Mouse (Mus musculus) neural tube, embryonic 11.5 days (tissue): ENCODE results near the gene Ugt1a9. TPM values are rescaled to one million over a fixed set of nuclear protein-coding genes. Genes with fewer than 3 reads are reported as not detected.
"Not testable (repeated sequence)": the region's sequence is repeated elsewhere in the genome, so short reads cannot be mapped to it uniquely, and the experiment has no call there.

Source experiments
- ATAC-seq: fragments of 200-750 bp; cut with Nextera tagmentation; 2 replicates; pipeline ENCODE4 v1.8.0; 2017; ENCODE audit warnings: moderate number of reproducible peaks, mild to moderate bottlenecking, moderate TSS enrichment, moderate library complexity; ENCODE audit not compliant: insufficient read depth, low FRiP score, low TSS enrichment
- DNase-seq: peaks from one replicate; pipeline ENCODE4 v3.0.0-alpha.2; 2015; ENCODE audit warnings: low spot score
- H3K27ac ChIP-seq: fragments of 300-500 bp; sonication (generic); 2 replicates; pipeline ENCODE4 v1.5.1; 2014; ENCODE audit warnings: low read depth, mild to moderate bottlenecking, low read length
- H3K27me3 ChIP-seq: fragments of 300-500 bp; sonication (generic); 2 replicates; pipeline ENCODE4 v1.6.1; 2014; ENCODE audit warnings: mild to moderate bottlenecking, low read length, mixed read lengths; ENCODE audit not compliant: control insufficient read depth, insufficient read depth
- H3K36me3 ChIP-seq: fragments of 300-500 bp; sonication (generic); 2 replicates; pipeline ENCODE4 v1.6.1; 2014; ENCODE audit warnings: mild to moderate bottlenecking, low read length, moderate library complexity, mixed read lengths; ENCODE audit not compliant: control insufficient read depth, insufficient read depth
- H3K4me1 ChIP-seq: fragments of 300-500 bp; sonication (generic); 2 replicates; pipeline ENCODE4 v1.6.1; 2014; ENCODE audit warnings: low read length, mixed read lengths; ENCODE audit not compliant: control insufficient read depth, insufficient read depth
- H3K4me2 ChIP-seq: fragments of 300-500 bp; sonication (generic); 2 replicates; pipeline ENCODE4 v1.6.1; 2014; ENCODE audit warnings: low read depth, mild to moderate bottlenecking, moderate library complexity
- H3K4me3 ChIP-seq: fragments of 300-500 bp; sonication (generic); 2 replicates; pipeline ENCODE4 v1.5.1; 2014; ENCODE audit warnings: low read depth, low read length
- H3K9ac ChIP-seq: fragments of 300-500 bp; sonication (generic); 2 replicates; pipeline ENCODE4 v1.6.1; 2014; ENCODE audit warnings: mild to moderate bottlenecking, low read length
- H3K9me3 ChIP-seq: fragments of 300-500 bp; sonication (generic); 2 replicates; pipeline ENCODE4 v1.6.1; 2016; ENCODE audit warnings: low read length; ENCODE audit not compliant: control insufficient read depth
- WGBS: fragments of 180-500 bp; shearing (Covaris S2); extraction: QIAGEN DNeasy Blood & Tissue Kit; methylation state at CpG from one replicate; pipeline ENCODE4 v1.1.7; 2014; 5-methylcytosine and 5-hydroxymethylcytosine counted together
- polyA plus RNA-seq: library from polyadenylated mRNA; unstranded; fragments of >200 nt; fragmentation: Nextera tagmentation; extraction: Ambion mirVana; gene quantifications from 2 replicates; pipeline ENCODE4 v1.2.1, GENCODE M21; 2014

Gene Ugt1a9
- polyA plus RNA-seq, 1 experiment from 2014 or later: not detected

DNA sequence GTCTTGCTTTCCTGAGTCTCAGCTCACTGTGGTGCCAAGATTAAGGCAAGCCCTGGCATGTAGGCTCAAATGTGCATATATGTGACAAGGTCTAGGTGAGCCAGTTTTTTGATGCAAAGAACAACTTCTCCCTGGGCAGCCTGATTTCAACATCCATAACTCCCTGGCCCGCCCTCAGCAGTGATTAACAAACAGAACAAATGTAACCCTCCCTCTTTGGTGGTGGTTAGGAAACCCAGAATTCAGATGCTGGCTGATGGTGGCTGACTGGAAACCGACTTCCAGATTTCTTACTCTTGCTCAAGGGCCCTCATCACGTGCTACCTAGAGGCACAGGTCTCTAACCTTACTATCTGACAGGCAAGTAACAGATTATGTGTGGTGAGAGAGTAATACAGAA is 32.4 kb downstream of the Ugt1a9 start, which contains the start of gene Ugt1a6b:
TSS of gene Ugt1a6b (plus strand) at position 234 of the 400 bp plus-strand sequence.
- DNase-seq, H3K9me3 ChIP-seq, H3K4me1 ChIP-seq, H3K27me3 ChIP-seq, H3K9ac ChIP-seq, H3K4me3 ChIP-seq, H3K36me3 ChIP-seq, H3K27ac ChIP-seq, ATAC-seq, H3K4me2 ChIP-seq: not testable (repeated sequence)
- WGBS: 76% methylated on average over 1 of the region's 3 CpGs

DNA sequence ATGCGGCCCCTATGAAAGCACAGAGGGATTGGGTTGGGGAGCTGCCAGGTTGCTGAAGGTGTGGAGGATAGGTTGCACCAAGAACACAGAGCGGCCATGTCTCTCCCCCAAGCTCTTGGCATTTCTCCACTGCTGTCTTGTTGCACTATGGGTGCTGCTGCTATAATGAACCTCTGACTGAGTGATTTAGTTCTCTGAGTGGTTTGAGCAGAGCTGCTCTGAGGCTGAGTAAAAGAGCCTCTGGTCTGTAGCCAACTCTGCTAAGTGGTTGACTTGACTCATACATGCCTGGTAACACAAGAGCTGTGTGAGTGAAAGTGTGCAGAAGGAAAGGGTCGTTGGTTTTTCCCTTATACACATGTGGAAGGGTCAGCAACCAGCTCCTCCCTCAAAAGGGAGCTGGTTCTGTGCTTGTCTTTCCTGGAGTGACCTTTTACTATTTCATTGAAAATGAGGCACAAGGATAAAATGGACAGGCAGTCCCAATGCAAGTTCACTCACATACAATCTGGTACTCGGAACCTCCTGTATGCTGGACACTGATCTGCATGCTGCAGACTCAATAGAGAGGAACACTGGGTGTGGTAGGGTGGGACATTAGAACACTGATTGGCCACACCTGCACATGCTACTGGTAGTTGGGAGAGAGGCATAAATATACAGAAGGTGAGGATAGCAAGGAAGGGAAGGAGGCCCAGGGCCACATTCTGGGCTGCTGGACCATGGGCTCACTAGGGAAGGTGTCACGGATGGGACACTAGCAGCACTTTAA is 33.3 kb downstream of the Ugt1a9 start:
- H3K36me3 ChIP-seq, H3K27me3 ChIP-seq, H3K4me2 ChIP-seq, H3K4me3 ChIP-seq, H3K9me3 ChIP-seq, ATAC-seq, DNase-seq, H3K27ac ChIP-seq, H3K4me1 ChIP-seq, H3K9ac ChIP-seq: not testable (repeated sequence)
- 85% methylated on average over 4 of the region's 5 CpGs for WGBS

DNA sequence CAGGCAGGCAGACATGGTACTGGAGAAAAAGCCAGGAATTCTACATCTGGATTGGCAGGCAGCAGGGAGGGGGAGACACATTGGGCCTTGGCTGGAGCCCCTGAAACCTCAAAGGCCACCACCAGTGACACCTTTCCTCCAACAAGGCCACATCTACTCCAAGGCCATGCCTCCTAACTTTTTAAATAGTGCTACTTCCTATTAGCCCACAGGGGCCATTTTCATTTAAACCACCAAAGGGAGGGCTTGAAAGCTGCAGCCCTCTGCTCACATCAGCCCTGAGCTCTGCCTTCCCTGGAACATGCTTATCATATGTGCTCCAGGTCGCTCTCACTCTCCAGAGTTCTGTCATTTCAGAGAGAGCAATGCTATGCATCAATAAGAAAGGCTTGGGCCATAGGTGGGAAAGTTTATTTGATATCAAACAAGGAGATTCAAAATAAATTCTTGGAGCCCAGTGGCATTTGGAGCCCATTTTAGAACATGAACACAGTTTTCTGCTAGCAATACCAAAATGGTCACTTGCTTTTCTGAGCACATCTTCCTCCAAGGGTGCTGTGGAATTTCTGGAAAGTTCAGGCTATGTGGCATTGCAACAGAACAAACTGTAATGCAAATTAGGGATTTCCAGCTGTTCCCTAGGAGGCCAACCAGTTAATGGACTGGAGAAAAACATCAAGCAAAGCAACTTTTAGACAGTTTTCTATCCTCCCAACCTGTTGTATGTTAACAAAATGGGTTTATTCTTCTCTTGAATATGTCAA is 34.2 kb downstream of the Ugt1a9 start:
- H3K27me3 ChIP-seq: no peaks in the 10 kb centered on the region
- no peak overlapping the region for H3K4me3 ChIP-seq
- no peaks in the 10 kb centered on the region for H3K4me1 ChIP-seq
- H3K9ac ChIP-seq: no peak overlapping the region
- no peaks in the 10 kb centered on the region for H3K9me3 ChIP-seq
- DNase-seq (no peak), ATAC-seq (no peak)
- H3K27ac ChIP-seq: no peak overlapping the region
- 83% methylated on average over 1 of the region's 1 CpGs for WGBS
- no peak overlapping the region for H3K4me2 ChIP-seq
- H3K36me3 ChIP-seq: no peaks in the 10 kb centered on the region

DNA sequence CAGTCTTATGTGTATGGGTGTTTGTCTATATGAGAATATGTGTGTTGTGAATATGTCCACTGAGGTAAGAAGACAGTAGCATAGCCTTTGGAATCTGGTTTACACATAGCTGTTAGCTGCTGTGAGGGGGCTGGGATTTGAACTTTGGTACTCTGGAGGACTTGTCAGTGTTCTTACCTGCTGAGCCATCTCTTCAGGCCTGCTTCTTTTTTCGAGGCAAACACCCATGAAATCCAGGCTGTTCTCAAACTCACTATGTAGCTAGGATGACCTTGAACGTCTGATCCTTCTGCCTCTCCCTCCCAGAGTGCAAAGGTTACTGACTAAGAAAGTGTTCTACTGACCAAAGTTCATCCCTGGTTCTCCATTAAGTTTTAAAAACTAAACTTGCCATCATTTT is 35.1 kb downstream of the Ugt1a9 start:
- H3K9me3 ChIP-seq: no peaks in the 10 kb centered on the region
- no peak overlapping the region for H3K27ac ChIP-seq
- DNase-seq (no peak), ATAC-seq (no peak)
- WGBS: 71% methylated on average over 2 of the region's 2 CpGs
- no peaks in the 10 kb centered on the region for H3K4me1 ChIP-seq
- H3K4me2 ChIP-seq: no peak overlapping the region
- H3K27me3 ChIP-seq: no peaks in the 10 kb centered on the region
- H3K9ac ChIP-seq: no peak overlapping the region
- H3K36me3 ChIP-seq: no peaks in the 10 kb centered on the region
- H3K4me3 ChIP-seq: no peak overlapping the region

DNA sequence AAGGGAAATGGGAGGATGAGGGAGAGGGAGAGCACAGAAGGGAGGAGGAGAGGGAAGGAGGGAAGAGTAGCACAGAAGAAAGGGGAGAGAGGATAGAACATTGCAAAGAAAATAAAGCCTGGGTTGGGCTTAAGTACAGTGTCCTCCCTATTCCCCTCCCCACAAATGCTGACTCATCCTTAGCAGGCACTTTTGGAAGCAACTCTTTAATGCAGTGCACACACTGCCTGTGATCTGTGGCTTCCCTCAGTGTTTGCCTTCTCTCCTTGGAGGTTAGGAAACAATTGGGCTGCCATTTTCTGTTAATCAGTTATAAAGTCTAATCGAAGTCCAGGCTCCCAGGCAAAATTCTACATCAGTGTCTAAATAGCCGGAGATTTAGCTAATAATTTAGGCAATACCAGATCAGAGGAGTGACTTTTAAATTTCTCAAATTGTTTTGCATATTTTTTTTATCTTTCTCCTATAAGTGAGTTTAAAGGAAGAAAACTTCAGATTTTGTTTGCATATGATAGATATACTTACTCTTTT is 38.5 kb downstream of the Ugt1a9 start:
- H3K27me3 ChIP-seq, H3K36me3 ChIP-seq, H3K4me1 ChIP-seq, H3K9me3 ChIP-seq, DNase-seq, H3K4me3 ChIP-seq, H3K4me2 ChIP-seq, H3K9ac ChIP-seq, H3K27ac ChIP-seq, ATAC-seq: not testable (repeated sequence)
- WGBS: 83% methylated on average over 2 of the region's 2 CpGs

DNA sequence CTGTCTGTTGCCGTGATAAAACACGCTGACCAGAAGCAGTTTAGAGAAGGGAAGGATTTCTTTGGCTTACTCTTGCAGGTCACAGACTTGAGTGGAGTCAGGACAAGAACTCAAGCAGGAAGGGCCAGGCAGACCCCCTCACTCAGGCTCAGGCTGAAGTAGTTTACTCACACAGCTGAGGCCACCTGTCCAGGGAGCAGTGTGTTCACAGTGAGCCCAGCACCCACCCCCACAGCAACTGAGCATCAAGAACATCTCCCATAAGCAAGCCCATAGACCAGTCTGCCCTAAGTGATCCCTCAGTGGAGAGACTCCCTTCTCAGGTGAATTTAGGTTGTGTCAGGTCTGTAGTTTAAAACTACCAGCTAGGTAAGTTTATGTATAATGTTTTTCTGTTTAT is 39.0 kb downstream of the Ugt1a9 start:
- 83% methylated on average over 2 of the region's 2 CpGs for WGBS
- H3K36me3 ChIP-seq: not testable (repeated sequence)

DNA sequence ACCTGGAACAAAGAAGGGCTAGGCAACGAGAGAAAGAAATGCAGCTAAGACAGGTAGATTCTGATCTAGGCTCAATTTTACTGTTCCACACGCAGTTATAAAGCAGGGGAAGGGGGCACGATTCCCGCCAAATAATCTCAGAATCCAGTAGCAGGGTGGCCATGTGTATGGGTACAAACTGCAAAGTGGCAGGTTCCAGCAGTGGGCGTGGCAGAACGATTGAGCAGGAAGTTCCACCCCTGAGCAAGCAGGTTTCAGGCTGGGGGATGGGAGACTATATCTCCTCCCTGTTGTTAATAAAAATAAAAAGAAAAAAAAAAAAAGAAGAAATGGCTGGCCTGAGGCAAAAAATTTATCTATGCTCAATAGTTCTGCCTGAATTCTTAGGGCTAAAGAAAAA is 42.2 kb downstream of the Ugt1a9 start:
- H3K9ac ChIP-seq, H3K27me3 ChIP-seq, H3K27ac ChIP-seq, ATAC-seq, DNase-seq, H3K4me1 ChIP-seq, H3K4me2 ChIP-seq, H3K4me3 ChIP-seq, H3K36me3 ChIP-seq, H3K9me3 ChIP-seq: not testable (repeated sequence)
- WGBS: 93% methylated on average over 6 of the region's 6 CpGs

More for the DNA sequence above, 39.0 kb downstream of the Ugt1a9 start:
- not testable (repeated sequence) for ATAC-seq, H3K4me1 ChIP-seq, H3K27me3 ChIP-seq, H3K27ac ChIP-seq, H3K9me3 ChIP-seq, H3K9ac ChIP-seq, DNase-seq, H3K4me2 ChIP-seq, H3K4me3 ChIP-seq

DNA sequence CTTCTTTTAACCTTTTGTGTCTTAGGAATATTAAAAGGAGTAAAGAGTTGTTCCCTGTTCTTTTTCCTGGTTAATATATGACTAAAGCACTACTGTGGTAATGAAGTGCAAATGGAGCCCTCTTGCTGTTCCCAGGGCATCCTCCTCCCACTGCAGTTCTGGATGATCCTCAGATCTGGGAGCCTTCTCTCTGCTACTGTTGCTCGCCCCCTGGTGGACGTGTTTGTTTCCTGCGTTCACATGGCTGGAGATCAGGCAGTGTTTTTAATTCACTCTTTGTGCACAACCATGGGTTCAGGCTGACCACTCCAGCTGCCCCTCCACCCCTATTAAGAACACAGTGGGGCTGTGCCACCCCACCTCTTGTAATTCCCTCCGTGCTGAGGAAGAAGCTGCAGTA is 50.0 kb downstream of the Ugt1a9 start:
- 10% methylated on average over 4 of the region's 4 CpGs for WGBS
- ATAC-seq, H3K4me1 ChIP-seq: not testable (repeated sequence)

More for the DNA sequence above, 50.0 kb downstream of the Ugt1a9 start:
- H3K27me3 ChIP-seq, H3K4me2 ChIP-seq, DNase-seq, H3K9me3 ChIP-seq, H3K4me3 ChIP-seq, H3K9ac ChIP-seq, H3K36me3 ChIP-seq, H3K27ac ChIP-seq: not testable (repeated sequence)
